Mouse (Mus musculus): Measurements from ENCODE around the gene Ncam2.
A peak's percentile ranks its signal among the peaks of the same experiment; 100 is the strongest.
"Not testable (repeated sequence)": the region's sequence is repeated elsewhere in the genome, so short reads cannot be mapped to it uniquely, and the experiment has no call there.

Ncam2 gene

DNA sequence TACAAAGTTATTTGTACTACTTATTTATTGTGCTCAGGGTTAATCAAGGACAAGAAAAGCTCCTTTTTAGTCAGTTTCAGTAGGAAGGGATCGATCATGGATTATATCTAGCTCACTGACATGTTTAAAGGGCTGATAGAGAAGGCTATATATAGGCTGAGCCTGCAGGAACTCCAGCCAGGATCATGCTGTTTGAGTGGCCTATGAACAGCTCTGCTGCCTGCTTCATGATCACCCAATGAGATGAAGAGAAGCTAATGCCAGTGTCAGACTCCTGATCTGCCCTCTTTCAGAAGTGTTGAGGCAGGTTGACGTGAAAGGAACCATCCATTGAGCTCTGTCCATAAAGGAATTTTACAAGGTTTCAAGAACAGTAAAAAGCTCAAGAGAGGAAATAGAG lies 103.3 kb downstream of the Ncam2 start:
- no peak for DNase-seq

- no peak for DNase-seq
Measured at GRCm38 (mm10) chr16:81309215-81309614, 108.7 kb downstream of the Ncam2 start.

GRCm38 (mm10) chr16:81319037-81319436 lies 118.5 kb downstream of the Ncam2 start:
- DNase-seq = no peak

GRCm38 (mm10) chr16:81330539-81330938 lies 130.0 kb downstream of the Ncam2 start:
- DNase-seq = peak; percentile 70

- no peak for DNase-seq
Measured at GRCm38 (mm10) chr16:81365901-81366300, 165.4 kb downstream of the Ncam2 start.

DNA sequence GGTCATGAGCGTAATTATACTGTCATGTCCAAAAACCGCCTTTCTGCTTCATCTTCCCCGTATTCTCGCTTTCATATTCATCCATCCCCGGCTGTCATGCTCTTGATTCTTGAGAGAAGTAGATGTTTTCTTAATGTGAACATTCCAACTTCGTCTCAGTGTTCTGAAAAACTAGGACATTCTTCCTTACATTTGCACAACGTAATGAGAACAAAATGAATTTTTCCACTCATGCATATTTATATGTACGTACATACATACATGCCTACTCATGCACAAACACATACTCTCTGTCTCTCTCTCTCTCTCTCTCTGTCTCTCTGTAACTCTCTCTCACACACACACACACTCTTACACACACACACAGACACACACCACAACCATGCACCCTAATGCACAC lies 173.7 kb downstream of the Ncam2 start:
- no peak for DNase-seq

GRCm38 (mm10) chr16:81380434-81380833 lies 179.9 kb downstream of the Ncam2 start:
- no peak for DNase-seq

DNA sequence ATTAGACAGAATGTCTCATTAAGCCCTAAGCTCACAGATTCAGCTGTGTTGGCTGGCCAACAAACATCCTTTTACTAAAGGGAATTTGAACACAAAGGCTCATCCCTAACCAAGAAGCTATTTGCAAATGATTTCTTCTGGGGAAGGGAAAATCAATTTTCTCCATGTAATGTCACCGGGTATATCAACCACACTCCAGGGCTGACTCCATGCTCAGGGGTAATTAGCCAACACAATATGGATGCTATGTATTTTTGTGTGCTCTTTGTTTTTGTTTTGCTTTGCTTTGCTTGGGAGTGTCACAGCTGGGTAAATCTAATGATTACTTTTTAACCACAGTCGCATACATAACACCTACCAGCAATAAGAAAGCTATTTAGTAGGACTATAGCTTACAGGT lies 188.1 kb downstream of the Ncam2 start:
- DNase-seq = no peak

GRCm38 (mm10) chr16:81434559-81434958 lies 234.1 kb downstream of the Ncam2 start:
- DNase-seq = no peak

DNA sequence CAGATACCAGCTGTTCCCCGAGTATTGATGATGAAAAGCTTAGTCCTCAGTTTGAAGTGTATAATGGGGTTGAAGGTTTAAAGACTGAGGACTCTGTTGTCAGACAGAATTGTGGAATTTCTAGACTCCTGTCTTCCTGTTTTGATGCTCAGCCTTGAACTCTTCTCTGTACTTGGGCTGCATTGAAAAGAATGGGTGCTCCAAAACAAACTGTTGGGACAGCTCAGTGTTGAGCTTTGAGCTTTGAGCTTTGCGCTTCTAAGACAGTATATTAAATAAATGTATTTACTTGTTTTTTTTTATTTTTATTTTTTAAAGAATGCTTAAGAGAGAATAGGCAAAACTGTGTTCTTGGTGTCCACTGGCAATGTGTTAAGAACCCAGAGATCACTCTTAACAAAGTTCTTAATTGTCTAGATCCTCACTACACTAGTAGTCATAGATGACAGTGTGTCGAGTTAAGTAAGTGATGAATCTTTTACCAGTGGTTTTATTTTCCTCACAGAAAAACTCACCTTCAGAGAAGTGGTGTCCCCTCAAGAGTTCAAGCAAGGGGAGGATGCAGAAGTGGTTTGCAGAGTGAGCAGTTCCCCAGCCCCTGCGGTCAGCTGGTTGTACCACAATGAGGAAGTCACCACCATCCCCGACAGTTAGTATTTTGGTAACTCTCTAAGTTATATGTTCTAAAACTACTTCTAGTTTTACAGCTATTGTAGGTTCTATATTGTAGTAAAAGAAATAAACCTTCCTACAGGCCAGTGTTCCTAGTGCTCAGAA lies 236.8 kb downstream of the Ncam2 start:
- DNase-seq = no peak

DNA sequence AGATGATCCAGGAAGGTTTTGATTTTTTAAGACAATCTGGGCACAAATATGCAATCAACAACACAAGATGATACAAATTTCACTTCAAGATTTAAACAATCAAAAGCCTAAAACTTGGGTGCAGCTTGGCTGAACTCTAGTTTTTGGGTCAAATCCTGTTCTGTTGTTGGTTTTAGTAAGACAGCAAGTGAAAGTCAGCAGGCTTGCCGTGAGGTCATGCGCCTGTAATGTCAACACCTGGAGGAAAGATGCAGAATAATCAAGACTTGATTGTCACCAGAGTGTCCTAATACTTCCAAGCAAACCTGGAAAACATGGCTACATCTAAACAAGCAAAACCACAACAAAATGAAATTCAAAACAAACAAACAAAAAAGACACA lies 237.4 kb downstream of the Ncam2 start:
- DNase-seq = no peak

DNA sequence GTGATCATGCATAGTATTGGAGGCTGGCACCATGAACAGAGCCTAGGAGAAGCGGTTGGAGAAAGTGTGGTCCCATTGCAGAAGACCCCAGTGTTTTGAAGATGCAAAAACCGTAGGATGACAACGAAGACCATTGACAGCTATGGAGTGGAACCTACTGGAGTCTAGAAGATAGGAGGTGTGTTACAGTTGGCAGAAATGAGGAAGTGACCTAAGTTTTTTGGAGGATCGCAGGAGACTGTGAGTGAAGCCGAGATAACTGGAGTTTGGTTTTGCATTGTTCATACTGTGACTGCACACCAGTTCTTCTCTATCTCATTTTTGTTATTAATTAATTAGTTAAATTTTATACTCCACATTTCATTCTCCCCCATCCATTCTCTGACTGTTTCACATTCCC lies 250.4 kb downstream of the Ncam2 start:
- DNase-seq = no peak

- no peak for DNase-seq
Measured at GRCm38 (mm10) chr16:81452988-81453387, 252.5 kb downstream of the Ncam2 start.

- no peak for DNase-seq
Measured at GRCm38 (mm10) chr16:81454472-81454871, 254.0 kb downstream of the Ncam2 start.

GRCm38 (mm10) chr16:81462731-81463130 lies 262.2 kb downstream of the Ncam2 start:
- DNase-seq = not testable (repeated sequence)

DNA sequence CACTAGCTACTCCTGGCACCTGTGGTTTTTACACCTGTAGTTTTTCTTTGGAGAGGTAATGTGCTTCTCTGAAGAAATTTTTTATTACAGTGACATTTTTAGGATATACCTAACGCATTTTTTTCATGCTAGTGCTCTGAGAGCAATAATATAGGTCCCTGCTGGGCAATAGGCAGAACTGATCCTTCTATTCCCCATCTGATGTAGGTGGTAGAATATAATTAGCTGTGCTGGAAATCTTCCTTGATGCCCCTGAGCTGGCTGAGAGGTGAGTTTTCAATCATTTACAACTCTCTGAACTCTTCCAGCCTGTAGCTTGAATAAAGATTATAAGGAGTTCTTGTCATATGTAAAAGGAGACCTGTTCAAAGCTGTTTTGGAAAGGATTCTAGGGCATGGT lies 272.4 kb downstream of the Ncam2 start:
- no peak for DNase-seq

DNA sequence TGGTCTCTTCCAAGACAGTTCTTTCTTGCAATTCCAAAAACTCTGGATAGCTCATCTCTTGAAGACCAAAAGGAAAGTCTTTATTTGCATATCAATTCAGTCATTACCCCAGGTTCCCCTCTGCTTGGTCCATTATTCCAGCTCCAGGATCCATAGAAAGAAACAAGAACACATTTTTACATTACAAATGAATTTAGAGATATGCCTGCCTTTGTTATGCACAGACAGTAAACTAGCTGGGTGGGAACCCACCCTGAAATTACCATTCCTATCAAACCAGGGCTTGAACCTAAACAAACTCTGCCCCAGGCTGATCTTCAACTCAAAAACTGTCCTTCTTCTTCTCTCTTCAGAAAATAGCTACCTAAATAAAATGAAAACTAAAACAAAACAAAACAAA lies 280.6 kb downstream of the Ncam2 start:
- DNase-seq = no peak

- DNase-seq = no peak
Measured at GRCm38 (mm10) chr16:81496111-81496510, 295.6 kb downstream of the Ncam2 start.

DNA sequence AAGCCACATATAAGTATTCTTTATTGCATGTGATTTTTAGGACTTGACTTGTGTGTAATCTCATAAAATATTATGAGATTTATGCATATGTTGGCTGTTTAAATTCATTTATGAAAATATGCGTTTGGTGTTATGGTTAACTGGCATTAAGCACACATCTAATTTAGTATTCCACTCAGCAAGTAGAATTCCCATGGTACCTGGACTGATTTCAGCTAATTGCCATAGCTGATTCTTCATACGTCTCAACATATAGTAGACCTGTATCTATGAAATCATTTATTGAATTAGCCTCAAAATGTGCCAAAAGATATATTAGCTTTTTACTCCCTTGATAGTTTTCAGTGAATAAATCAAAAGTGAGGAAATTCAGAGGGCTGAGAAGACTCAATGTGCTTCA lies 302.1 kb downstream of the Ncam2 start:
- DNase-seq = no peak

DNA sequence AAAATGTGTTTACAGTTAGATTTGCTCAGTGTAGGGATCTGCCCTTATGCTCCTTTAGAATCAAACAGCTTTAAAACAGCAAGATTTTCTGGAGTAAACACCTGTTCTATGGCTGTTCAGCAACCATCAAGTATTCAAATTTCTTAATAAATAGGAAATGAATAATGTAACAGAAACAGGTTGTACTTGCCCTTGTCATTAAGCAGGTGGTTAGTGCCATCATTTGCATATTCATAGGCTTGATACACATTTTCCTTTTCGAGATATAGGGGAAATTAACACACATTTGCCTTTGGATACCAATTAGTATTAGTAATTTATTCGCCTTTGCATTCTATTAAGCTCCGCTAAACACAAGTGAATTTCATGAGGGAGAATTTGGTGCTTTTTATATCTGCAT lies 335.7 kb downstream of the Ncam2 start:
- no peak for DNase-seq

GRCm38 (mm10) chr16:81587565-81588107 lies 387.1 kb downstream of the Ncam2 start:
- DNase-seq = no peak

DNA sequence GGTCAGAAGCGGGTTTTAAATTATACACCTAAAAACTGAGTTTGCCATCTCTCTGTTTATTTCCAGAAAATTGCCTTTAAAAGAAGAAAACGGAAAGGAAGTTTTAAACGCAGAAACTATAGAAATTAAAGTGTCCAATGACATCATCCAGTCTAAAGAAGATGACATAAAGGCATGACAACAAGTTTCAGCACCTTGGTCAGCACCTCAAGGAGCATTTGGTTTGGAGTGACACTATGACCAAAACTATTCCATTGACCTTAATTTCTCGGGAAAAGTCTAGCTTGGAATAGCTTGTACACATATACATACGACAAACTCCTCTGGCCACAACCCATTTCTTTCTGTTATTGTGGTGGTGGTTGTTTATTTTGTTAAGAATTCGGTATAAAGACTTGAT lies 422.8 kb downstream of the Ncam2 start:
- DNase-seq = peak; percentile 76

GRCm38 (mm10) chr16:81623776-81624175 lies 423.3 kb downstream of the Ncam2 start:
- DNase-seq = no peak

DNA sequence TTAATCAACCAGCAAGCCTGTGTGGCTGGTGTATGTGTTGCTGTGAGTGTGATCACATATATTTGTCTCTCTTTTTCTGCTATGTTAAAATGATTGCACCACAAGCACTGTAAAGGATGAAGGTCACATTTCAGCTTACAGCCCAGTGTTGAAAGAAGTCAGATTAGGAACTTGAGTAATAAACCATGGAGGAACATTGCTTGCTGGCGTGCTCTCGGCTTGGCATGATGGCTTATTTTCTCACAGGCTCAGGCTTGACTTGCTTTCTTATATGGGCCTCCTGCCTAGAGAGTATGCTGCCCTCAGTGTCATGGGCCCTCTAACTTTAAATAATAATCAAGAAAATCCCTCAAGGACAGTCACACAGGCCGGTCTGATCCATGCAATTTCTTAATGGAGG lies 449.8 kb downstream of the Ncam2 start:
- no peak for DNase-seq

- no peak for DNase-seq
Measured at GRCm38 (mm10) chr16:81651550-81651949, 451.1 kb downstream of the Ncam2 start.

Measured in embryo, embryonic 11 days (tissue).